Mouse (Mus musculus) hindbrain, embryonic 14.5 days (tissue): ENCODE data around the gene Atad5. TPM values are rescaled to one million over a fixed set of nuclear protein-coding genes. Genes with fewer than 3 reads are reported as not detected.

Experiments used
- ATAC-seq: fragments of 200-750 bp; cut with Nextera tagmentation; 2 replicates; pipeline ENCODE4 v1.8.0; 2017; ENCODE audit warnings: moderate number of reproducible peaks, mild to moderate bottlenecking, moderate TSS enrichment, moderate library complexity; ENCODE audit not compliant: low FRiP score
- DNase-seq: peaks from one replicate; pipeline ENCODE4 v3.0.0-alpha.2; 2015; ENCODE audit warnings: low spot score
- H3K27ac ChIP-seq: fragments of 300-500 bp; sonication (generic); 2 replicates; pipeline ENCODE4 v1.5.1; 2014; ENCODE audit warnings: mild to moderate bottlenecking, moderate library complexity
- H3K27me3 ChIP-seq: fragments of 300-500 bp; sonication (generic); 2 replicates; pipeline ENCODE4 v1.6.1; 2014; ENCODE audit warnings: mild to moderate bottlenecking, low read length, mixed read lengths; ENCODE audit not compliant: control insufficient read depth, insufficient read depth
- H3K36me3 ChIP-seq: fragments of 300-500 bp; sonication (generic); replicated peaks from 2 replicates; pipeline ENCODE4 v1.6.1; 2014; ENCODE audit not compliant: control insufficient read depth, insufficient read depth
- H3K4me1 ChIP-seq: fragments of 300-500 bp; sonication (generic); replicated peaks from 2 replicates; pipeline ENCODE4 v1.6.1; 2014; ENCODE audit warnings: antibody characterized with exemption, low read length, mixed read lengths; ENCODE audit not compliant: control insufficient read depth, insufficient read depth
- H3K4me2 ChIP-seq: fragments of 300-500 bp; sonication (generic); replicated peaks from 2 replicates; pipeline ENCODE4 v1.6.1; 2014; ENCODE audit warnings: mild to moderate bottlenecking, moderate library complexity
- H3K4me3 ChIP-seq: fragments of 300-500 bp; sonication (generic); replicated peaks from 2 replicates; pipeline ENCODE4 v1.5.1; 2014; ENCODE audit warnings: mild to moderate bottlenecking, low read length
- H3K9ac ChIP-seq: fragments of 300-500 bp; sonication (generic); 2 replicates; pipeline ENCODE4 v1.6.1; 2014
- H3K9me3 ChIP-seq: fragments of 300-500 bp; sonication (generic); 2 replicates; pipeline ENCODE4 v1.6.1; 2016; ENCODE audit warnings: low read length; ENCODE audit not compliant: control insufficient read depth
- WGBS: fragments of 180-500 bp; shearing (Covaris S2); extraction: QIAGEN DNeasy Blood & Tissue Kit; methylation state at CpG from one replicate; pipeline ENCODE4 v1.1.7; 2014; 5-methylcytosine and 5-hydroxymethylcytosine counted together
- polyA plus RNA-seq: library from polyadenylated mRNA; unstranded; fragments of >200 nt; fragmentation: Nextera tagmentation; extraction: Ambion mirVana; gene quantifications from 2 replicates; pipeline ENCODE4 v1.2.1, GENCODE M21; 2014

Gene Atad5
- polyA plus RNA-seq, 1 experiment from 2014 or later = 5.4 TPM

GRCm38 (mm10) chr11:80079751-80080150 is 9.4 kb upstream of the Atad5 start:
- Histone ChIP-seq H3K4me2 (peak overlapping the region; percentile 84), H3K27me3 (no peaks in the 10 kb centered on the region), H3K4me1 (peaks cover 12% of the 10 kb centered on the region), H3K4me3 (peak overlapping the region; percentile 90), H3K9ac (peak overlapping the region; percentile 87), H3K36me3 (no peaks in the 10 kb centered on the region), H3K9me3 (no peaks in the 10 kb centered on the region), H3K27ac (no peak overlapping the region)
- ATAC-seq (no peak), DNase-seq (no peak)
- whole genome bisulfite sequencing = 77% methylated on average over 6 of the region's 6 CpGs

- Histone ChIP-seq H3K9ac (peak overlapping the region; percentile 87), H3K4me1 (peaks cover 12% of the 10 kb centered on the region)
- no peak for ATAC-seq
Observed at GRCm38 (mm10) chr11:80080381-80080825, 8.8 kb upstream of the Atad5 start.

GRCm38 (mm10) chr11:80080826-80081728 is 8.1 kb upstream of the Atad5 start, which contains the start of gene Crlf3:
Gene Crlf3, minus strand, starts transcription at chr11:80080991.
- peak within 1 kb of the TSS; percentile 76 for H3K27ac ChIP-seq
- DNase-seq (peak; percentile 84), ATAC-seq (peak; percentile 92)
- no peaks in the 10 kb centered on the region for H3K27me3 ChIP-seq
- H3K9me3 ChIP-seq = no peaks in the 10 kb centered on the region
- H3K9ac ChIP-seq = peak within 1 kb of the TSS; percentile 87
- WGBS = 8% methylated on average over 47 of the region's 55 CpGs
- peaks cover 12% of the 10 kb centered on the region for H3K4me1 ChIP-seq
- peak within 1 kb of the TSS; percentile 84 for H3K4me2 ChIP-seq
- peak within 1 kb of the TSS; percentile 90 for H3K4me3 ChIP-seq
- H3K36me3 ChIP-seq = no peaks in the 10 kb centered on the region

More at GRCm38 (mm10) chr11:80080381-80080825, 8.8 kb upstream of the Atad5 start:
- WGBS = under 1% methylated on average over 32 of the region's 32 CpGs
- no peaks in the 10 kb centered on the region for H3K9me3 ChIP-seq
- H3K4me2 ChIP-seq = peak overlapping the region; percentile 84
- peak overlapping the region; percentile 90 for H3K4me3 ChIP-seq
- no peaks in the 10 kb centered on the region for H3K36me3 ChIP-seq
- H3K27me3 ChIP-seq = no peaks in the 10 kb centered on the region
- peak overlapping the region; percentile 76 for H3K27ac ChIP-seq
- no peak for DNase-seq

GRCm38 (mm10) chr11:80081786-80082319 is 7.3 kb upstream of the Atad5 start:
- H3K9me3 ChIP-seq = no peaks in the 10 kb centered on the region
- H3K9ac ChIP-seq = no peak overlapping the region

GRCm38 (mm10) chr11:80085356-80086055 is 3.7 kb upstream of the Atad5 start:
- no peak overlapping the region for H3K4me2 ChIP-seq
- no peak for ATAC-seq
- no peaks in the 10 kb centered on the region for H3K9me3 ChIP-seq
- peaks cover 13% of the 10 kb centered on the region; the same call in 1 of the 2 replicates for H3K4me1 ChIP-seq
- WGBS = 82% methylated on average over 6 of the region's 6 CpGs
- H3K36me3 ChIP-seq = no peaks in the 10 kb centered on the region
- DNase-seq = no peak
- H3K9ac ChIP-seq = no peak overlapping the region
- H3K4me3 ChIP-seq = no peak overlapping the region
- H3K27me3 ChIP-seq = no peaks in the 10 kb centered on the region
- H3K27ac ChIP-seq = no peak overlapping the region

More at GRCm38 (mm10) chr11:80081786-80082319, 7.3 kb upstream of the Atad5 start:
- no peak for ATAC-seq
- Histone ChIP-seq H3K27ac (no peak overlapping the region), H3K4me3 (no peak overlapping the region), H3K4me2 (no peak overlapping the region), H3K4me1 (peaks cover 12% of the 10 kb centered on the region), H3K36me3 (no peaks in the 10 kb centered on the region), H3K27me3 (no peaks in the 10 kb centered on the region)
- WGBS = 88% methylated on average over 7 of the region's 7 CpGs
- no peak for DNase-seq

GRCm38 (mm10) chr11:80086844-80087243 is 2.4 kb upstream of the Atad5 start:
- no peak overlapping the region for H3K4me2 ChIP-seq
- 17% methylated on average over 5 of the region's 5 CpGs for WGBS

GRCm38 (mm10) chr11:80089817-80090214 is 616 bp downstream of the Atad5 start:
- H3K4me1 ChIP-seq = peaks cover 10% of the 10 kb centered on the region; the same call in 1 of the 2 replicates
- H3K27me3 ChIP-seq = no peaks in the 10 kb centered on the region
- H3K36me3 ChIP-seq = 0 out of 2 replicates have a peak, but pooled peaks cover 7% of the 10 kb centered on the region
- H3K4me3 ChIP-seq = peak overlapping the region; percentile 86
- ATAC-seq (0 out of 2 replicates have a peak, but pooled peaks have one; percentile 8), DNase-seq (no peak)
- 2% methylated on average over 14 of the region's 14 CpGs for WGBS
- no peaks in the 10 kb centered on the region for H3K9me3 ChIP-seq
- peak overlapping the region; percentile 60 for H3K4me2 ChIP-seq
- H3K9ac ChIP-seq = peak overlapping the region; percentile 79
- H3K27ac ChIP-seq = no peak overlapping the region

More at GRCm38 (mm10) chr11:80086844-80087243, 2.4 kb upstream of the Atad5 start:
- ATAC-seq (peak; percentile 53; the same call in 1 of the 2 replicates), DNase-seq (peak; percentile 77)
- no peak overlapping the region for H3K27ac ChIP-seq
- no peaks in the 10 kb centered on the region for H3K9me3 ChIP-seq
- no peaks in the 10 kb centered on the region for H3K36me3 ChIP-seq
- no peak overlapping the region for H3K9ac ChIP-seq
- H3K4me1 ChIP-seq = peaks cover 10% of the 10 kb centered on the region; the same call in 1 of the 2 replicates
- H3K4me3 ChIP-seq = no peak overlapping the region
- no peaks in the 10 kb centered on the region for H3K27me3 ChIP-seq

- 60% methylated on average over 3 of the region's 3 CpGs for WGBS
- Histone ChIP-seq H3K9me3 (no peaks in the 10 kb centered on the region), H3K36me3 (peaks cover 9% of the 10 kb centered on the region; the same call in 1 of the 2 replicates), H3K4me3 (peak overlapping the region; percentile 86; the same call in 1 of the 2 replicates), H3K9ac (no peak overlapping the region), H3K4me1 (peaks cover 10% of the 10 kb centered on the region; the same call in 1 of the 2 replicates), H3K4me2 (peak overlapping the region; percentile 60), H3K27me3 (no peaks in the 10 kb centered on the region), H3K27ac (no peak overlapping the region)
- no peak for ATAC-seq
- no peak for DNase-seq
Observed at GRCm38 (mm10) chr11:80090555-80091164, 1.5 kb downstream of the Atad5 start.
